Mouse (Mus musculus): Measurements from ENCODE around the gene Ppp1r3c. TPM values are rescaled to one million over a fixed set of nuclear protein-coding genes. Genes with fewer than 3 reads are reported as not detected.
A peak's percentile ranks its signal among the peaks of the same experiment; 100 is the strongest.
"Not testable (repeated sequence)": the region's sequence is repeated elsewhere in the genome, so short reads cannot be mapped to it uniquely, and the experiment has no call there.

Gene Ppp1r3c
- polyA plus RNA-seq, 1 experiment from 2014 or later: 21.9 TPM

DNA sequence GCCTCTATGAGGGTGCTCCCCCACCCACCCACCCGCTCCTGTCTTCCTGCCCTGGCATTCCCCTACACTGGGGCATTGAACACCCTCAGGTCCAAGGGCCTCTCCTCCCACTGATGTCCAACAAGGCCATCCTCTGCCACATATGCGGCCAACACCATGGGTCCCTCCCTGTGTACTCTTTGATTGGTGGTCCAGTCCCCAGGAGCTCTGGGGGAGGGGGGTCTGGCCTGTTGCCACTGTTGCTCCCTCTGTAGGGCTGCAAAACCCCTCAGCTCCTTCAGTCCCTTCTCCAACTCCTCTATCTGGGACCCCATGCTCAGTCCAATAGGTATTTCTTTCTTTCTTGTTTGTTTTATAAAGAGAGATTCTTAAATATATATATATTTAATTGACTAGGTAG, 6.0 kb downstream of the Ppp1r3c start:
- H3K36me3 ChIP-seq (ENCODE audit: control insufficient read depth, insufficient read depth, low read length); H3K27ac ChIP-seq (ENCODE audit: low read depth, low read length); H3K4me1 ChIP-seq (ENCODE audit: control insufficient read depth, insufficient read depth, low read length); ATAC-seq (ENCODE audit: low read depth); H3K9ac ChIP-seq (replicated peaks; ENCODE audit: low read depth, low read length); H3K9me3 ChIP-seq (ENCODE audit: control insufficient read depth, low read length); H3K4me3 ChIP-seq (ENCODE audit: low read depth, low read length); H3K4me2 ChIP-seq (ENCODE audit: low read depth, low read length); H3K27me3 ChIP-seq (ENCODE audit: control insufficient read depth, insufficient read depth, low read length): not testable (repeated sequence)
- 82% methylated on average over 2 of the region's 2 CpGs for WGBS

DNA sequence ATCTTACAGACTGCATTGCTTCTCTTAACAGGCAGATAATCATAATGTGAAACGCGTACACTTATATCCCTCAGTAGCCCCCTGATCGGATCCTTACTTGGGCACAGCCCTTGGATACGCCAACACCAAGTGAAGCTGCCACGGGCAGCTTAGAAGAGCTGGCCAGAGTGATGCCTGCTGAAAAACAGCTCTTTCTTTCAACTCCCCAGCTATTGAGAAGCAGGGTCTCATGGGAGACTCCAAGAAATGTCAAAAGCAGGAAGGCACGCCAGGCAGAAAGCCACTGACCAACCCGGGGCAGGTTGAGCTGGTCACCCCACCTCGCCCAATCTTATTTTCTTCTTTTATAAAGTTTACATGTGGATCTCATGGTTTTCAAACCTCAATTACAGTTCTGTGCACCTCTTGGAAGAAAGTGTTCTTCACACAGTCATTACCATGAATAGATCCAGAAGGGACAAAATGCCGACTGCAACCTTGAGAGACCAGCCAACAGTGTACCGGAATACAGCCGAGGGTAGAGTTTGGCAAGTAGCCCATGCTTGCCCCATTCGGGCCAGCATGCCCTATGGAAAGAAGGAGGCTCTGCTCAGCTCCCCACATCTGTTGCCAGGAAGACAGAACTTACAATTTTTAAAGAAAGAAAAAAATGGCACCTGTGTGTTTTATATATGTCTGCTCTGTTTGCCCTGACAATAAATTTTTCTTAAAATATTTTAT, 7.6 kb downstream of the Ppp1r3c start:
- Histone ChIP-seq H3K9me3 (ENCODE audit: control insufficient read depth, low read length) (no peaks in the 10 kb centered on the region), H3K9ac (replicated peaks; ENCODE audit: low read depth, low read length) (no peak overlapping the region), H3K27me3 (ENCODE audit: control insufficient read depth, insufficient read depth, low read length) (no peaks in the 10 kb centered on the region), H3K36me3 (ENCODE audit: control insufficient read depth, insufficient read depth, low read length) (no peaks in the 10 kb centered on the region), H3K4me3 (ENCODE audit: low read depth, low read length) (no peak overlapping the region), H3K4me2 (ENCODE audit: low read depth, low read length) (no peak overlapping the region), H3K4me1 (ENCODE audit: control insufficient read depth, insufficient read depth, low read length) (no peaks in the 10 kb centered on the region), H3K27ac (ENCODE audit: low read depth, low read length) (no peak overlapping the region)
- 86% methylated on average over 12 of the region's 12 CpGs for WGBS
- ATAC-seq (ENCODE audit: low read depth): no peak

GRCm38 (mm10) chr19:36724970-36725369, 11.5 kb downstream of the Ppp1r3c start:
- 89% methylated on average over 7 of the region's 7 CpGs for whole genome bisulfite sequencing
- Histone ChIP-seq H3K4me1 (ENCODE audit: control insufficient read depth, insufficient read depth, low read length) (no peaks in the 10 kb centered on the region), H3K27me3 (ENCODE audit: control insufficient read depth, insufficient read depth, low read length) (no peaks in the 10 kb centered on the region), H3K36me3 (ENCODE audit: control insufficient read depth, insufficient read depth, low read length) (no peaks in the 10 kb centered on the region), H3K27ac (ENCODE audit: low read depth, low read length) (no peak overlapping the region), H3K4me2 (ENCODE audit: low read depth, low read length) (no peak overlapping the region), H3K9ac (replicated peaks; ENCODE audit: low read depth, low read length) (no peak overlapping the region), H3K9me3 (ENCODE audit: control insufficient read depth, low read length) (no peaks in the 10 kb centered on the region), H3K4me3 (ENCODE audit: low read depth, low read length) (no peak overlapping the region)
- ATAC-seq (ENCODE audit: low read depth): no peak

- H3K4me1 ChIP-seq (ENCODE audit: control insufficient read depth, insufficient read depth, low read length): no peaks in the 10 kb centered on the region
- H3K9me3 ChIP-seq (ENCODE audit: control insufficient read depth, low read length): no peaks in the 10 kb centered on the region
- 77% methylated on average over 8 of the region's 8 CpGs for WGBS
- no peaks in the 10 kb centered on the region for H3K27me3 ChIP-seq (ENCODE audit: control insufficient read depth, insufficient read depth, low read length)
- no peak for ATAC-seq (ENCODE audit: low read depth)
- no peaks in the 10 kb centered on the region for H3K36me3 ChIP-seq (ENCODE audit: control insufficient read depth, insufficient read depth, low read length)
- H3K9ac ChIP-seq (replicated peaks; ENCODE audit: low read depth, low read length): no peak overlapping the region
- no peak overlapping the region for H3K4me2 ChIP-seq (ENCODE audit: low read depth, low read length)
- H3K27ac ChIP-seq (ENCODE audit: low read depth, low read length): no peak overlapping the region
- H3K4me3 ChIP-seq (ENCODE audit: low read depth, low read length): no peak overlapping the region
These were observed 15.3 kb downstream of the Ppp1r3c start for GRCm38 (mm10) chr19:36721139-36721538.

DNA sequence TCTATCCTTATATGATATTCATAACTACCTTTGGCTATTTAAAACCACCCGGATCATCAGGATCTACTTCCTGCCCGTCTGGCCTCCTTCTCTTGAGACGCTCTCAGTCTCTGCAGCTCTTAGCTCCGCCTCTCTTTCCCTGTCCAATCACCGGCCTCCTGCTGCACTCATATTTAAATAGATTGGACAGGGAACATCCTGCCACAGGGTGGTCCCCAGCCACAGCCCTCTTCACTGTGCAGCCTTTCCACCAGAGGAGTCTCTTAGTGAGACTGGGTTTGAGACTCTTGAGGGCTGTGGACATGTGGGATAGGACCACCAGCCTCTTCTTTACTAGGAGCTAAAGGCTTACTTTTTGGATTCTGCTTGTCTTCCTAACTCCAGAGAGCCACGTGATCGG, 20.2 kb downstream of the Ppp1r3c start:
- no peak for ATAC-seq (ENCODE audit: low read depth)
- WGBS: 67% methylated on average over 7 of the region's 7 CpGs
- no peaks in the 10 kb centered on the region for H3K36me3 ChIP-seq (ENCODE audit: control insufficient read depth, insufficient read depth, low read length)

GRCm38 (mm10) chr19:36715591-36715990, 20.9 kb downstream of the Ppp1r3c start:
- no peak overlapping the region for H3K9ac ChIP-seq (replicated peaks; ENCODE audit: low read depth, low read length)
- no peak overlapping the region for H3K4me2 ChIP-seq (ENCODE audit: low read depth, low read length)
- no peak overlapping the region for H3K4me3 ChIP-seq (ENCODE audit: low read depth, low read length)
- no peaks in the 10 kb centered on the region for H3K36me3 ChIP-seq (ENCODE audit: control insufficient read depth, insufficient read depth, low read length)
- no peaks in the 10 kb centered on the region for H3K9me3 ChIP-seq (ENCODE audit: control insufficient read depth, low read length)
- H3K27me3 ChIP-seq (ENCODE audit: control insufficient read depth, insufficient read depth, low read length): no peaks in the 10 kb centered on the region
- ATAC-seq (ENCODE audit: low read depth): no peak
- H3K4me1 ChIP-seq (ENCODE audit: control insufficient read depth, insufficient read depth, low read length): no peaks in the 10 kb centered on the region
- H3K27ac ChIP-seq (ENCODE audit: low read depth, low read length): no peak overlapping the region
- WGBS: 95% methylated on average over 10 of the region's 10 CpGs

More for the DNA sequence above, 20.2 kb downstream of the Ppp1r3c start:
- no peak overlapping the region for H3K4me3 ChIP-seq (ENCODE audit: low read depth, low read length)
- no peaks in the 10 kb centered on the region for H3K4me1 ChIP-seq (ENCODE audit: control insufficient read depth, insufficient read depth, low read length)
- H3K4me2 ChIP-seq (ENCODE audit: low read depth, low read length): no peak overlapping the region
- H3K27ac ChIP-seq (ENCODE audit: low read depth, low read length): no peak overlapping the region
- H3K9ac ChIP-seq (replicated peaks; ENCODE audit: low read depth, low read length): no peak overlapping the region
- no peaks in the 10 kb centered on the region for H3K9me3 ChIP-seq (ENCODE audit: control insufficient read depth, low read length)
- H3K27me3 ChIP-seq (ENCODE audit: control insufficient read depth, insufficient read depth, low read length): no peaks in the 10 kb centered on the region

GRCm38 (mm10) chr19:36714492-36714891, 22.0 kb downstream of the Ppp1r3c start:
- no peaks in the 10 kb centered on the region for H3K4me1 ChIP-seq (ENCODE audit: control insufficient read depth, insufficient read depth, low read length)
- no peak overlapping the region for H3K4me2 ChIP-seq (ENCODE audit: low read depth, low read length)
- no peaks in the 10 kb centered on the region for H3K36me3 ChIP-seq (ENCODE audit: control insufficient read depth, insufficient read depth, low read length)
- 0 out of 2 replicates have a peak, but pooled peaks have one; percentile 41 for ATAC-seq (ENCODE audit: low read depth)
- H3K27ac ChIP-seq (ENCODE audit: low read depth, low read length): no peak overlapping the region
- no peaks in the 10 kb centered on the region for H3K9me3 ChIP-seq (ENCODE audit: control insufficient read depth, low read length)
- no peak overlapping the region for H3K4me3 ChIP-seq (ENCODE audit: low read depth, low read length)
- no peak overlapping the region for H3K9ac ChIP-seq (replicated peaks; ENCODE audit: low read depth, low read length)
- 59% methylated on average over 1 of the region's 1 CpGs for WGBS
- no peaks in the 10 kb centered on the region for H3K27me3 ChIP-seq (ENCODE audit: control insufficient read depth, insufficient read depth, low read length)

DNA sequence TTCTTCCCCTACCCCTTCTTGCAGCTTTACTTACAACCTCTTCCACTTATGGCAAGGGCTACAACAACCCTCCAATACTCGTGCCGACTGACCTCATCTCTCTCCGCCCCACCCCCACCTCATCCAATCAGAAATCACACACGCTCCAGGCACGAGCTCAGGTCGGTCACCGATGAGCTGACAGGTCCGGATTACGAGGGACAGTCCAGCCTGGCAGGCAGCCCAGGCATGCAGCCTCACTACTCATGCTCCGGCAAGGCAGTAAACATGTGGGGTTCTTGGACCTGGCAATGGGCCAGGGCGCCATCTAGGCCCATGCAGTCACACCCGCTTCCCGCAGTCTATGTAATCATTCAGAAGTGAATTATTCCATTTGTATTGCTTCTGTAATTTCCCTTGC, 23.4 kb downstream of the Ppp1r3c start:
- no peak for ATAC-seq (ENCODE audit: low read depth)
- Histone ChIP-seq H3K4me3 (ENCODE audit: low read depth, low read length) (no peak overlapping the region), H3K9ac (replicated peaks; ENCODE audit: low read depth, low read length) (no peak overlapping the region), H3K9me3 (ENCODE audit: control insufficient read depth, low read length) (no peaks in the 10 kb centered on the region), H3K4me1 (ENCODE audit: control insufficient read depth, insufficient read depth, low read length) (no peaks in the 10 kb centered on the region), H3K4me2 (ENCODE audit: low read depth, low read length) (no peak overlapping the region), H3K27me3 (ENCODE audit: control insufficient read depth, insufficient read depth, low read length) (no peaks in the 10 kb centered on the region), H3K27ac (ENCODE audit: low read depth, low read length) (no peak overlapping the region), H3K36me3 (ENCODE audit: control insufficient read depth, insufficient read depth, low read length) (no peaks in the 10 kb centered on the region)
- WGBS: 72% methylated on average over 13 of the region's 13 CpGs

DNA sequence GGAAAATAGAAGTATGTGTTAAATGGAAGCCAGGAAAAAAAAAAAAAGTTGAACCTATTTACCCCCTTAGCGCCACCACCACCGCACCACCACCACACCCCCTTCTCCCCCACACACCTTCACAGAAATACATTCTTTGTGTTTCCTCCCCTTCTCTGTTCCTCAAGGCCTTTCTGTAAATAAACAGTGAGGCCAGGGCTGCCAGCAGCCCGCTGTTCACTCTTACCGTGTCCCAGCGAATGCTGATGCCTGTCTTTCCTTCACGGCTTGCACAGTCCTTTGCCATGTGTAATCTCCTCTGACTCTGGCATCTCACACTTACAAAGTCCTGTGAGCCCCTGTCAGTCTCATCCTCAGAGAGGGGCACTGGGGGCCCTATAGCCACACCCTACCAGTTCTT, 30.3 kb downstream of the Ppp1r3c start:
- no peaks in the 10 kb centered on the region for H3K4me1 ChIP-seq (ENCODE audit: control insufficient read depth, insufficient read depth, low read length)
- 70% methylated on average over 6 of the region's 6 CpGs for WGBS
- H3K4me3 ChIP-seq (ENCODE audit: low read depth, low read length): no peak overlapping the region
- no peak overlapping the region for H3K9ac ChIP-seq (replicated peaks; ENCODE audit: low read depth, low read length)
- no peak for ATAC-seq (ENCODE audit: low read depth)
- no peaks in the 10 kb centered on the region for H3K27me3 ChIP-seq (ENCODE audit: control insufficient read depth, insufficient read depth, low read length)
- no peak overlapping the region for H3K4me2 ChIP-seq (ENCODE audit: low read depth, low read length)
- H3K9me3 ChIP-seq (ENCODE audit: control insufficient read depth, low read length): no peaks in the 10 kb centered on the region
- no peak overlapping the region for H3K27ac ChIP-seq (ENCODE audit: low read depth, low read length)
- no peaks in the 10 kb centered on the region for H3K36me3 ChIP-seq (ENCODE audit: control insufficient read depth, insufficient read depth, low read length)

Measured in neural tube, embryonic 14.5 days (tissue).